Mouse (Mus musculus): ENCODE results near the gene Rassf8. TPM values are rescaled to one million over a fixed set of nuclear protein-coding genes. Genes with fewer than 3 reads are reported as not detected.

Gene Rassf8
- polyA plus RNA-seq, 1 experiment from 2014 or later, result 4.8 TPM

DNA sequence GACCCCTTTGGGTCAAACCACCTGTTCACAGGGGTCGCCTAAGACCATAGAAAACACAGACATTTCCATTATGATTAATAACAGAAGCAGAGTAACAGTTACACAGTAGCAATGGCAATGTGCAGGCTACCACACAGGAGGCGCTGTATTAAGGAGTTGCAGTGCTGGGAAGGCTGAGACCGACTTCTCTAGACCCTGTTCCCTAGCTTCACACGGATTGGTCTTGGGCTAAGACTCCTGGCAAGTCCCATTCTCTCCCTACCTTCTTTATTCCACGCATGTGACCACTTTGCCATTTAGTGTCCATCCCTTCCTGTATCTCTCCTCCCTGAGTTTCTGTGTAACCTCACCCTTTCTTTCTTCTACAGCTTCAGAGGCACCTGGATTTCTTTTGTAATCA, 19.6 kb upstream of the Rassf8 start:
- no peak for ATAC-seq (ENCODE audit: low read depth)
- Histone ChIP-seq H3K9me3 (no peaks in the 10 kb centered on the region), H3K36me3 (no peaks in the 10 kb centered on the region), H3K4me3 (no peak overlapping the region), H3K27ac (replicated peaks) (no peak overlapping the region), H3K4me2 (no peak overlapping the region), H3K4me1 (replicated peaks) (no peaks in the 10 kb centered on the region), H3K9ac (no peak overlapping the region), H3K27me3 (no peaks in the 10 kb centered on the region)
- 52% methylated on average over 5 of the region's 5 CpGs for WGBS

GRCm38 (mm10) chr6:145732868-145733267, 13.7 kb upstream of the Rassf8 start:
- no peak overlapping the region for H3K4me2 ChIP-seq
- 69% methylated on average over 5 of the region's 5 CpGs for WGBS
- no peaks in the 10 kb centered on the region; the same call in 1 of the 2 replicates for H3K4me1 ChIP-seq (replicated peaks)
- H3K27me3 ChIP-seq, result no peaks in the 10 kb centered on the region
- H3K9me3 ChIP-seq, result no peaks in the 10 kb centered on the region
- no peak overlapping the region for H3K4me3 ChIP-seq
- H3K36me3 ChIP-seq, result no peaks in the 10 kb centered on the region
- H3K9ac ChIP-seq, result no peak overlapping the region
- H3K27ac ChIP-seq (replicated peaks), result no peak overlapping the region
- no peak for ATAC-seq (ENCODE audit: low read depth)

DNA sequence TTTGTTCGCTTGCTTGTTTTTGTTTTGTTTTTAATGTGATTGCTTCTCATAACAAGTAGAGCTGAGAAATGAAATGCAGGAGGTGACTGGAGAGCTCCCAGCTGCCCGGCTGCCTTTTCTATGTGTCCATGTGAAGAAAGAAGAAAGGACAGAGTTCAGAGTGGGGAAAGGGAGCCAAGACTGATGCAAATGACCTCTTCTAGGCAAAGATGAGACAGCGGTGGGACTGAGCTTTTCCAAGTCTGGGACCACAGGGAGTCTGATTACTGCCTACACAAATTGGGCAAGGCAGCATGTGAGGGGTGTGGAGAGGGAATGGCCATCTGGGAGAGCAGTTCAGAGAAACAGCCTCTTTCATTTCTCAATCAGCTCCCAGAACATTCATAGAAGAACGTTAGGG, 13.3 kb upstream of the Rassf8 start:
- no peaks in the 10 kb centered on the region; the same call in 1 of the 2 replicates for H3K4me1 ChIP-seq (replicated peaks)
- H3K27me3 ChIP-seq, result no peaks in the 10 kb centered on the region
- no peaks in the 10 kb centered on the region for H3K36me3 ChIP-seq
- no peak overlapping the region for H3K4me2 ChIP-seq
- H3K27ac ChIP-seq (replicated peaks), result no peak overlapping the region
- H3K9ac ChIP-seq, result no peak overlapping the region
- 63% methylated on average over 4 of the region's 4 CpGs for WGBS
- H3K4me3 ChIP-seq, result no peak overlapping the region
- no peak for ATAC-seq (ENCODE audit: low read depth)
- H3K9me3 ChIP-seq, result no peaks in the 10 kb centered on the region

DNA sequence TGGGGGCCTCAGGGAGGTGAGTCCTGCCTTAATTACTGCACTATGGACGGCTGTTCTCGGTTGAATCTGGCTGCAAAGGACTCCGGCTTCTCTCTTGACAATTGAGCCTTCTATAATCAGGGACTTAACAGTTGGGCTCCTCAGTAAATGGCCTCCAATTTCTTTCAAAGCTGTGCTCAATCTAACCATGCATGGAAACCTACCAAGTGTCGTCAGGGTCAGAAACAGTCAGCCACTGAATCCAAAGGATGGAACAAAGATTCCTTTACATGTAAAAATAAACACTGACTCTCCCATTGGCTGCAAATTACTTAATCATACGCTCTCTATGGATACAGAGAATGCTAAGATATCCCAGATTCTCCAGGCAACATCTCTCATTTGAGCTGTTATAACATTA, 12.6 kb upstream of the Rassf8 start:
- Histone ChIP-seq H3K36me3 (no peaks in the 10 kb centered on the region), H3K27ac (replicated peaks) (no peak overlapping the region), H3K4me3 (no peak overlapping the region), H3K4me1 (replicated peaks) (no peaks in the 10 kb centered on the region; the same call in 1 of the 2 replicates), H3K4me2 (no peak overlapping the region), H3K9me3 (no peaks in the 10 kb centered on the region), H3K9ac (no peak overlapping the region), H3K27me3 (no peaks in the 10 kb centered on the region)
- WGBS, result 30% methylated on average over 5 of the region's 5 CpGs
- no peak for ATAC-seq (ENCODE audit: low read depth)

GRCm38 (mm10) chr6:145736099-145736498, 10.4 kb upstream of the Rassf8 start:
- Histone ChIP-seq H3K36me3 (no peaks in the 10 kb centered on the region), H3K9ac (no peak overlapping the region), H3K4me3 (no peak overlapping the region), H3K27ac (replicated peaks) (no peak overlapping the region), H3K27me3 (no peaks in the 10 kb centered on the region), H3K4me1 (replicated peaks) (no peaks in the 10 kb centered on the region; the same call in 1 of the 2 replicates), H3K4me2 (no peak overlapping the region), H3K9me3 (no peaks in the 10 kb centered on the region)
- ATAC-seq (ENCODE audit: low read depth), result no peak
- WGBS, result 75% methylated on average over 2 of the region's 2 CpGs

- no peaks in the 10 kb centered on the region; the same call in 1 of the 2 replicates for H3K4me1 ChIP-seq (replicated peaks)
- H3K27ac ChIP-seq (replicated peaks), result no peak overlapping the region
- H3K9me3 ChIP-seq, result no peaks in the 10 kb centered on the region
- no peak for ATAC-seq (ENCODE audit: low read depth)
- H3K4me2 ChIP-seq, result no peak overlapping the region
- 78% methylated on average over 6 of the region's 6 CpGs for WGBS
- no peaks in the 10 kb centered on the region for H3K36me3 ChIP-seq
- H3K4me3 ChIP-seq, result no peak overlapping the region
- H3K27me3 ChIP-seq, result no peaks in the 10 kb centered on the region
- H3K9ac ChIP-seq, result no peak overlapping the region
Observed at GRCm38 (mm10) chr6:145739231-145739630, 7.3 kb upstream of the Rassf8 start.

DNA sequence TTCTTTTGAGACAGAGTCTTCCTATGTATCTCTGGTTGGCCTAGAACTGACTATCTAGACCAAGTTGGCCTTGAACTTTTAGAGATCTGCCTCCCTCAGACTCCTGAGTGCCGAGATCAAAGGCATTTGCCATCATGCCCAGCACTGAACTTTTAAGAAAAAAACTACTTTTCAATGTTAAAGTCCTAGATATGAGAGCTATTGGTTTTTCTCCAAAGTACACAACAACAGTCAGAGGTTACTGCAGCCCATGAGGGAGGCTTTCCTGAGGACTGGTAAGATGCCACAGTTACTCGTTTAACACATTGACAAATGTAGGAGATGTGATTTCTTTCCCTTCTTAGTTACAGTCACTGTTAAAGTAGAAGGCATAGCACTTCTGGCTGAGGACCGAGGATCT, 6.5 kb upstream of the Rassf8 start:
- no peak overlapping the region for H3K9ac ChIP-seq
- H3K4me3 ChIP-seq, result no peak overlapping the region
- H3K9me3 ChIP-seq, result no peaks in the 10 kb centered on the region
- H3K27ac ChIP-seq (replicated peaks), result no peak overlapping the region
- no peaks in the 10 kb centered on the region; the same call in 1 of the 2 replicates for H3K4me1 ChIP-seq (replicated peaks)
- 0 out of 2 replicates have a peak, but pooled peaks cover 4% of the 10 kb centered on the region for H3K27me3 ChIP-seq
- no peak for ATAC-seq (ENCODE audit: low read depth)
- H3K36me3 ChIP-seq, result no peaks in the 10 kb centered on the region
- H3K4me2 ChIP-seq, result no peak overlapping the region
- WGBS, result 87% methylated on average over 3 of the region's 3 CpGs

- WGBS, result 56% methylated on average over 3 of the region's 3 CpGs
- Histone ChIP-seq H3K9ac (no peak overlapping the region), H3K27ac (replicated peaks) (no peak overlapping the region), H3K4me1 (replicated peaks) (peaks cover 16% of the 10 kb centered on the region), H3K4me3 (peak overlapping the region; percentile 51; the same call in 1 of the 2 replicates), H3K4me2 (0 out of 2 replicates have a peak overlapping the region, but pooled peaks have one; percentile 80), H3K9me3 (no peaks in the 10 kb centered on the region), H3K36me3 (no peaks in the 10 kb centered on the region), H3K27me3 (0 out of 2 replicates have a peak, but pooled peaks cover 4% of the 10 kb centered on the region)
- ATAC-seq (ENCODE audit: low read depth), result no peak
Observed at GRCm38 (mm10) chr6:145745291-145745690, 1.3 kb upstream of the Rassf8 start.

DNA sequence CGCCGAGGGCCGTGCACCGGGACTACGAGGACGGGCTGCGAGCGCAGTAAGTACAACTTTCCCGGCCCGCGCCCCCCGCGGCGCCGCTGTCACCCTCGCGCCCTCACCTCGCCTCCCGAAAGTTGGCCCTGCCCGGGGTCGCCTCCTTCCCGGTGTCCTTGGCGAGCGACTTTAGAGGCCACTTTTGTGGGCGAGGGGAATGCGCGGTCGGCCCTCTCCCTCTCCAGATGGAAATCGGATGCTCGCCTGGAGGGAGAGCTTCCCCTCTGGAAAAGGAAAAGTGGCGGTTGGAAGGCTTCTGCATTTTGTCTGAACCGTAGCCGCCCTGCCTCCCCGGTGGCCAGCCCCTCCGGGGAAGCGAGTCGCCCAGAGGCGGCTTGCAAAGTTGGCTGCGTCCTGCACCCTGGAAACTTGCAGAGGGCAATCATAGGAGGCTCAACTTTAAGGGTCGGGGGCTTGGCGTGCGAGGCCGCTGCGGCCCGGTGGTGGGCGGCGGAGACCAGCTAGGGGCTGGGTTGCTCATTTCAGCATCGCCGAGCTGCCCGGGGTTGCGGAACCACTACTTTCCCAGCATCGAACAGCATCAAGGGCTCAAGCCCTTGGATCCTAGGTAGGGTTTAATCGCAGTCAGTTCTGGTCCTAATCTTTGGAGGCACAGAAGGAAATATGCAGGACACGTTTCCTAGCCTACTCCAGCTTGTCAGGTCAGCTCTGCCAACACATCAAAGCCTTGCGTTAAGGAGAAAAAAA, 548 bp downstream of the Rassf8 start:
- Histone ChIP-seq H3K27me3 (0 out of 2 replicates have a peak, but pooled peaks cover 4% of the 10 kb centered on the region), H3K4me2 (peak overlapping the region; percentile 80), H3K27ac (replicated peaks) (peak overlapping the region; percentile 81), H3K36me3 (no peaks in the 10 kb centered on the region), H3K4me1 (replicated peaks) (peaks cover 16% of the 10 kb centered on the region), H3K9me3 (no peaks in the 10 kb centered on the region), H3K9ac (peak overlapping the region; percentile 72), H3K4me3 (peak overlapping the region; percentile 51)
- under 1% methylated on average over 54 of the region's 55 CpGs for WGBS
- ATAC-seq (ENCODE audit: low read depth), result no peak; the same call in 1 of the 2 replicates

DNA sequence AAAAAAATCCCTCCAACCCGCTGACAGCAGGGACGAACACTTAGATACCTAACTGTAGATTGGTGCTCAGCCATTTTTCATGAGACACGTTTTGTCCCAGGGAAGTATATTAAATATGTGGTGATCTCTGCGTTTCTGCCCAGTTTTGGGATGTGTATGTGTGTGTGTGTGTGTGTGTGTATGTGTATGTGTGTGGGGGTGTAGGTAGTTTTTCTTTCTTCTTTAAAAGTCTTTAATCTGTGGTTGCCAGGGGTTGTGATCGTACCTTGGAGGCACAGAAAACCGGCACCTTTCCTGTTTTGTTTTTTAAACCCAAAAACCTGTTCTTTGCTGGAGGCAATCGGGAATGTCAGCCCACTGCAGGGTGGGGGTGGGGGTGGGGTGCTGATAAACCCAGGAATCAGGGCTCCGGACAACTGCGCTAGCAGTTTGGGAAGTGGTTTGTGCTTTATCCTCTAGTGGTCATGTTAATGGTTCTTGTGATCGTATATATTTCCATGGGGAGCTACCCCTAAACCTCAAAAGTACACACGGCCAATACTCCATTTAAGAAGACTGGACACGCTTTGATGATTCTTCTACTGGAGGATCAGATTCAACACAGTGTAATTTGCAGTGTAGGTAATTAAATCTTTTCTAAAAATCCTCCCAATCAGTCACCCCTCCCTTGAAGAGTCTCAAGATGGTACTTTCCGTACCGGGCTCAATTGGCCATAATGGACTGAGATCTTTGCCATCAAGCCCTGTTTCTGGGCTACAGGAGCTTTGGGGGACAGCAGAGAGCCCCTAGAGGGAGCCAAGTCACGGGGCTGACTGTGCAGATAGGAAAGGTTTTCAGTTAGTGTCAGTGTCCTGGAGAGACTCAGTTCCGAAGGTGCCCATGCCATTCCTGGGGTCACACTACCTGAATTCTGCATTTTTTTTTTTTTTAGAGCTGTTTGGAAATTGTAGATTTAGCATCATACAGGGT, 1.4 kb downstream of the Rassf8 start:
- no peaks in the 10 kb centered on the region for H3K9me3 ChIP-seq
- peak overlapping the region; percentile 72 for H3K9ac ChIP-seq
- 14% methylated on average over 16 of the region's 16 CpGs for WGBS

GRCm38 (mm10) chr6:145750394-145750793, 3.8 kb downstream of the Rassf8 start:
- Histone ChIP-seq H3K4me1 (replicated peaks) (peaks cover 16% of the 10 kb centered on the region), H3K27ac (replicated peaks) (no peak overlapping the region), H3K27me3 (no peaks in the 10 kb centered on the region), H3K9ac (no peak overlapping the region), H3K4me3 (no peak overlapping the region), H3K4me2 (no peak overlapping the region), H3K9me3 (no peaks in the 10 kb centered on the region), H3K36me3 (no peaks in the 10 kb centered on the region)
- no peak for ATAC-seq (ENCODE audit: low read depth)
- 90% methylated on average over 3 of the region's 3 CpGs for WGBS

More for the DNA sequence above, 1.4 kb downstream of the Rassf8 start:
- Histone ChIP-seq H3K27ac (replicated peaks) (no peak overlapping the region), H3K4me3 (peak overlapping the region; percentile 51), H3K36me3 (no peaks in the 10 kb centered on the region), H3K27me3 (0 out of 2 replicates have a peak, but pooled peaks cover 4% of the 10 kb centered on the region), H3K4me2 (peak overlapping the region; percentile 80), H3K4me1 (replicated peaks) (peaks cover 16% of the 10 kb centered on the region)
- ATAC-seq (ENCODE audit: low read depth), result no peak

- WGBS, result 85% methylated on average over 6 of the region's 6 CpGs
- peaks cover 15% of the 10 kb centered on the region for H3K4me1 ChIP-seq (replicated peaks)
- ATAC-seq (ENCODE audit: low read depth), result no peak
- no peak overlapping the region for H3K4me3 ChIP-seq
- no peak overlapping the region for H3K27ac ChIP-seq (replicated peaks)
- H3K27me3 ChIP-seq, result no peaks in the 10 kb centered on the region
- H3K9ac ChIP-seq, result no peak overlapping the region
- H3K9me3 ChIP-seq, result no peaks in the 10 kb centered on the region
- no peaks in the 10 kb centered on the region for H3K36me3 ChIP-seq
- H3K4me2 ChIP-seq, result no peak overlapping the region
Observed at GRCm38 (mm10) chr6:145753296-145753695, 6.7 kb downstream of the Rassf8 start.

Measured in neural tube, embryonic 13.5 days (tissue).